Mouse (Mus musculus) hindbrain, embryonic 11.5 days (tissue): ENCODE data around the gene Akap8l. TPM values are rescaled to one million over a fixed set of nuclear protein-coding genes. Genes with fewer than 3 reads are reported as not detected.

ENCODE experiments used
- ATAC-seq: fragments of 200-750 bp; cut with Nextera tagmentation; 2 replicates; pipeline ENCODE4 v1.8.0; 2017; ENCODE audit warnings: mild to moderate bottlenecking, moderate TSS enrichment, moderate library complexity; ENCODE audit not compliant: low FRiP score
- DNase-seq: peaks from one replicate; pipeline ENCODE4 v3.0.0-alpha.2; 2015; ENCODE audit warnings: low spot score
- H3K27ac ChIP-seq: fragments of 300-500 bp; sonication (generic); 2 replicates; pipeline ENCODE4 v1.5.1; 2014; ENCODE audit warnings: mild to moderate bottlenecking, low read depth, low read length
- H3K27me3 ChIP-seq: fragments of 300-500 bp; sonication (generic); 2 replicates; pipeline ENCODE4 v1.6.1; 2014; ENCODE audit warnings: mild to moderate bottlenecking, low read length, moderate library complexity, mixed read lengths; ENCODE audit not compliant: control insufficient read depth, insufficient read depth
- H3K36me3 ChIP-seq: fragments of 300-500 bp; sonication (generic); 2 replicates; pipeline ENCODE4 v1.6.1; 2014; ENCODE audit warnings: mild to moderate bottlenecking, low read length, moderate library complexity, mixed read lengths; ENCODE audit not compliant: control insufficient read depth, insufficient read depth
- H3K4me1 ChIP-seq: fragments of 300-500 bp; sonication (generic); replicated peaks from 2 replicates; pipeline ENCODE4 v1.6.1; 2014; ENCODE audit warnings: low read length, mixed read lengths; ENCODE audit not compliant: control insufficient read depth, insufficient read depth
- H3K4me2 ChIP-seq: fragments of 300-500 bp; sonication (generic); replicated peaks from 2 replicates; pipeline ENCODE4 v1.6.1; 2014; ENCODE audit warnings: mild to moderate bottlenecking, low read depth, low read length
- H3K4me3 ChIP-seq: fragments of 300-500 bp; sonication (generic); 2 replicates; pipeline ENCODE4 v1.5.1; 2014; ENCODE audit warnings: low read depth, low read length
- H3K9ac ChIP-seq: fragments of 300-500 bp; sonication (generic); 2 replicates; pipeline ENCODE4 v1.6.1; 2014; ENCODE audit warnings: low read depth, low read length
- H3K9me3 ChIP-seq: fragments of 300-500 bp; sonication (generic); 2 replicates; pipeline ENCODE4 v1.6.1; 2016; ENCODE audit warnings: low read length; ENCODE audit not compliant: control insufficient read depth
- WGBS: fragments of 180-500 bp; shearing (Covaris S2); extraction: QIAGEN DNeasy Blood & Tissue Kit; methylation state at CpG from one replicate; pipeline ENCODE4 v1.1.7; 2014; 5-methylcytosine and 5-hydroxymethylcytosine counted together
- polyA plus RNA-seq: library from polyadenylated mRNA; unstranded; fragments of >200 nt; fragmentation: Nextera tagmentation; extraction: Ambion mirVana; gene quantifications from 2 replicates; pipeline ENCODE4 v1.2.1, GENCODE M21; 2014

The Akap8l gene
- polyA plus RNA-seq, 1 experiment from 2014 or later: 80.1 TPM

GRCm38 (mm10) chr17:32382576-32382975, 32.2 kb upstream of the Akap8l start:
- no peak overlapping the region for H3K27ac ChIP-seq
- H3K9ac ChIP-seq: no peak overlapping the region
- ATAC-seq (no peak), DNase-seq (no peak)
- 91% methylated on average over 7 of the region's 7 CpGs for WGBS
- H3K4me2 ChIP-seq: no peak overlapping the region
- no peaks in the 10 kb centered on the region for H3K4me1 ChIP-seq
- H3K4me3 ChIP-seq: no peak overlapping the region
- no peaks in the 10 kb centered on the region for H3K36me3 ChIP-seq
- no peaks in the 10 kb centered on the region for H3K27me3 ChIP-seq
- no peaks in the 10 kb centered on the region for H3K9me3 ChIP-seq

GRCm38 (mm10) chr17:32378786-32379185, 28.4 kb upstream of the Akap8l start:
- H3K4me1 ChIP-seq: no peaks in the 10 kb centered on the region; the same call in 1 of the 2 replicates
- H3K36me3 ChIP-seq: 0 out of 2 replicates have a peak, but pooled peaks cover 2% of the 10 kb centered on the region
- no peak overlapping the region for H3K9ac ChIP-seq
- no peaks in the 10 kb centered on the region for H3K9me3 ChIP-seq
- DNase-seq (no peak), ATAC-seq (no peak)
- WGBS: 67% methylated on average over 2 of the region's 2 CpGs
- no peaks in the 10 kb centered on the region for H3K27me3 ChIP-seq
- H3K4me2 ChIP-seq: no peak overlapping the region
- H3K27ac ChIP-seq: no peak overlapping the region
- H3K4me3 ChIP-seq: no peak overlapping the region

DNA sequence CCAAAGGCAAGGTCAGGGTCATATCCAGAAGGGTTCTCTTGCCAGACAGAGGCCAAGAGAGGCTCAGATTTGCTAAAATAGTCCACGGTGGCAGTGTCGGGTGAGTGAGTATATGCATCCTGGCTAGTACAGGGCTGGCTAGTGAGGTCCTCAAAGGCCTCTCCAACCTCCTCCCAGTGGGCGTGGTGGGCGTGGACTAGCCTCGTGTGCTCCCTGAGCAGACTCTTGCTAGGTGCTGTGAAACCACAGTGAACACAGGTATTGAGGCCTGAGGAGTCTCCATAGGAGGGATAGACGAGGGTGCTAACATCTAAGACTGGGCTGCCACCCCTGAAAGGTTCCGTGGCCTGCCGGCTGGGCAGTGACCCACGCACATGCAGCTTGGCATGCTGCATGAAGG, 26.7 kb upstream of the Akap8l start:
- Histone ChIP-seq H3K4me2 (no peak overlapping the region), H3K4me1 (no peaks in the 10 kb centered on the region; the same call in 1 of the 2 replicates), H3K9me3 (no peaks in the 10 kb centered on the region), H3K27me3 (no peaks in the 10 kb centered on the region), H3K4me3 (no peak overlapping the region), H3K27ac (no peak overlapping the region), H3K36me3 (0 out of 2 replicates have a peak, but pooled peaks cover 2% of the 10 kb centered on the region), H3K9ac (no peak overlapping the region)
- DNase-seq: no peak
- ATAC-seq: no peak
- 80% methylated on average over 9 of the region's 9 CpGs for WGBS

GRCm38 (mm10) chr17:32376475-32376874, 26.1 kb upstream of the Akap8l start:
- no peaks in the 10 kb centered on the region; the same call in 1 of the 2 replicates for H3K4me1 ChIP-seq
- H3K4me2 ChIP-seq: no peak overlapping the region
- DNase-seq: no peak
- H3K4me3 ChIP-seq: no peak overlapping the region
- H3K27ac ChIP-seq: no peak overlapping the region
- ATAC-seq: no peak
- no peak overlapping the region for H3K9ac ChIP-seq
- no peaks in the 10 kb centered on the region for H3K27me3 ChIP-seq
- H3K9me3 ChIP-seq: no peaks in the 10 kb centered on the region
- 0 out of 2 replicates have a peak, but pooled peaks cover 2% of the 10 kb centered on the region for H3K36me3 ChIP-seq
- WGBS: 92% methylated on average over 15 of the region's 15 CpGs

DNA sequence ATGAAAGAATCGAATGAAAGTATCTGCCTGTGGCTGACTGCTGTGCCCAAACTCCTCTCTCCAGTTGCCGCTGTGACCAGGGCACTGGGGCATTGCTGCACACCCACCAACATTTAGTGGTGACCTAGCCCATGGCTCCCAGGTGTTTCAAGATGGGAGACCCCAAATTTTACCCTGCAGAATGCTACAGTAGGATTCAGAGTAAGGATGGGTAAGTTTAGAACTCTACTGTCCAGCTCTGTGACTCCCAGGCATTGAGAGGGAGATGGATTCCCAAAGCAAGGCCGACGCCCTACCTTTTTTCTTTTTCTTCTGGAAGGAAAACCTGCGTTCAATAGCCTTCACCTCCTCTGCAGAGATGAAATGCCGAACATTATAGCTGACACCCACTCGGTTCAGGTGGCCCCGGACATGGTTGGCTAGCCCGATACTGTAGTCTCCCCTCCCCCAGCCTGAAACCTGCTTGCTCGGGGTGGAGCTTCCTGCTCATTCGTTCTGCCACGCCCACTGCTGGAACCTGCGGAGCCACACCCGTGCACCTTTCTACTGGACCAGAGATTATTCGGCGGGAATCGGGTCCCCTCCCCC, 18.7 kb upstream of the Akap8l start:
- Histone ChIP-seq H3K27me3 (no peaks in the 10 kb centered on the region), H3K4me3 (peak overlapping the region; percentile 20), H3K9ac (no peak overlapping the region; the same call in 1 of the 2 replicates), H3K27ac (no peak overlapping the region), H3K36me3 (no peaks in the 10 kb centered on the region), H3K9me3 (no peaks in the 10 kb centered on the region), H3K4me1 (no peaks in the 10 kb centered on the region), H3K4me2 (peak overlapping the region; percentile 35)
- DNase-seq: peak; percentile 28
- ATAC-seq: no peak
- 12% methylated on average over 12 of the region's 17 CpGs for WGBS

DNA sequence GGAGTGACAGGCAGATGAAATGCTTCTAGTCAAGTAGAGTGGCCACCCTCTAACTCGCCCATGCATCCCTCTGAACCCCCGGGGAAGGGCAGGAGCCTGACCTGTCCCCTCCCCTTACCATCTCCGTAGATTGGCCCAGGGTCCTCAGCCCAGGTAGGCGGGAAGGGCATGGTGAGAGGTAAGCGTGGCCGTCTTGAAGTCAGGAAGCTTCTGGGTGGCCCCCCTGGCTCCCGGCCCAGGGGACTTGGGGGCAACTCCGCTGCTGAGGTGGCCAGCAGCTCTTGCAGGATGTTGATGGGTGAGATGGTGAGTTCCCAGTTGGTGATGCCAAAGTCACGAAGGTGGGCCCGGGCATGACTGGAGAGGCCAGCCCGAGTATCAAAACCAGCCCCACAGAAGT, 17.3 kb upstream of the Akap8l start:
- Histone ChIP-seq H3K4me2 (no peak overlapping the region), H3K4me3 (no peak overlapping the region), H3K9ac (no peak overlapping the region), H3K27ac (no peak overlapping the region), H3K27me3 (no peaks in the 10 kb centered on the region), H3K4me1 (peaks cover 3% of the 10 kb centered on the region), H3K9me3 (no peaks in the 10 kb centered on the region), H3K36me3 (no peaks in the 10 kb centered on the region)
- WGBS: 94% methylated on average over 11 of the region's 11 CpGs
- no peak for DNase-seq
- no peak for ATAC-seq

DNA sequence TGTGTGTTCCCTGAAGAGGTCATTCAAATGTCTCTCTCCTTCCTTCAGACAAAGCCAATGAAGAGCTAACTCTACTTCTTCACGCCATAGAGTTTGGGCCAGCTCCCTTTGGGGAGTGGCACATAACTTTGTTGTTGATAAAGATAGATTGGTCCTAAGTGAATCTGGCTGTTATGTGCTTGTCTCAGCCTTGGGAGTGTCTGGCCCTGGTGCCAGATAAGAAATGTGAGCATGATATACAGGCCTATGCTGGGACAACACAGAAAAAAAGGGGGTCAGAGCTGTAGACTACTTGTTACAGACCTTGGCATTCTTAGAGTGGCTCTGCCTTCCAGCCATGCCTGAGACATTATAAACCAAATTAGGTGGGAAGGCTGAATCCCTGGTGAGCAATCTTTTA, 14.9 kb upstream of the Akap8l start:
- no peaks in the 10 kb centered on the region for H3K27me3 ChIP-seq
- H3K4me2 ChIP-seq: no peak overlapping the region
- ATAC-seq (no peak), DNase-seq (no peak)
- H3K9ac ChIP-seq: no peak overlapping the region
- H3K36me3 ChIP-seq: peaks cover 7% of the 10 kb centered on the region
- no peak overlapping the region for H3K4me3 ChIP-seq
- no peak overlapping the region for H3K27ac ChIP-seq
- H3K9me3 ChIP-seq: no peaks in the 10 kb centered on the region
- 71% methylated on average over 1 of the region's 1 CpGs for WGBS
- peaks cover 6% of the 10 kb centered on the region for H3K4me1 ChIP-seq

- H3K4me2 ChIP-seq: peak overlapping the region; percentile 29
- ATAC-seq: peak; percentile 12; the same call in 1 of the 2 replicates
- H3K9me3 ChIP-seq: no peaks in the 10 kb centered on the region
- no peak for DNase-seq
- peak overlapping the region; percentile 24; the same call in 1 of the 2 replicates for H3K27ac ChIP-seq
- H3K36me3 ChIP-seq: peaks cover 11% of the 10 kb centered on the region
- 60% methylated on average over 5 of the region's 5 CpGs for WGBS
- H3K4me3 ChIP-seq: peak overlapping the region; percentile 90
- peaks cover 6% of the 10 kb centered on the region for H3K4me1 ChIP-seq
- H3K27me3 ChIP-seq: no peaks in the 10 kb centered on the region
- H3K9ac ChIP-seq: no peak overlapping the region
Observed at GRCm38 (mm10) chr17:32364850-32365249, 14.4 kb upstream of the Akap8l start.

DNA sequence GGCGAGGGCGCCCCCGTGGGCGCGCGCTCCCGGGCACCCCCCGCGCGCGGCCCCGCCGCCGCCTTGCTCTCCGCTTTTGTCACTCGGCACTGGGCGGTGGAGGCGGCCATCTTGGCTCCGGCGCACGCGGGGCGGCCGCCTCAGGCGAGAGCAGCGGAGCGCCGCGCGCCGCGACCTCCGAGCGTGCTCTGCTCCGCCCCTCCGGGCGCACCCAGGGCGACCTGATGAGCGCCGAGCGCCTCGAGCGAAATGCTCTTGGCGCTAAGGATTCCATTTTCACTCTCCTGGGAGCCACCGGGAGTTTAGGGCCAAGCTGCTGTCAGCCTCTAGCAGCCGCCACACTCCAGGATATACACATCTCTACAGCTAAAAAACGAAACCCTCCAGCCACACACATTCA, 13.9 kb upstream of the Akap8l start:
- Histone ChIP-seq H3K4me2 (peak overlapping the region; percentile 29), H3K36me3 (peaks cover 12% of the 10 kb centered on the region), H3K9me3 (no peaks in the 10 kb centered on the region), H3K4me1 (peaks cover 6% of the 10 kb centered on the region), H3K27ac (peak overlapping the region; percentile 52), H3K9ac (peak overlapping the region; percentile 99), H3K4me3 (peak overlapping the region; percentile 90), H3K27me3 (no peaks in the 10 kb centered on the region)
- WGBS: under 1% methylated on average over 16 of the region's 47 CpGs
- ATAC-seq: peak; percentile 94
- DNase-seq: peak; percentile 95
